Mouse (Mus musculus) olfactory bulb, adult 2 months (tissue): Measurements from ENCODE around the gene Srgap2. TPM values are rescaled to one million over a fixed set of nuclear protein-coding genes. Genes with fewer than 3 reads are reported as not detected.
A peak's percentile ranks its signal among the peaks of the same experiment; 100 is the strongest.

Experiments
- H3K27ac ChIP-seq: fragments of 200-500 bp; 2 replicates; pipeline ENCODE4 v1.5.1; 2012; ENCODE audit warnings: low read depth, low read length; ENCODE audit not compliant: insufficient read depth
- H3K4me1 ChIP-seq: fragments of 200-500 bp; 2 replicates; pipeline ENCODE4 v1.6.1; 2012; ENCODE audit warnings: low read length; ENCODE audit not compliant: control insufficient read depth, insufficient read depth
- H3K4me3 ChIP-seq: fragments of 200-500 bp; 2 replicates; pipeline ENCODE4 v1.5.1; 2012; ENCODE audit warnings: mild to moderate bottlenecking, low read depth, low read length, moderate library complexity; ENCODE audit not compliant: insufficient read depth
- CTCF ChIP-seq: fragments of 200-500 bp; IDR thresholded peaks from 2 replicates; pipeline ENCODE4 v1.5.1; 2012; ENCODE audit warnings: low read depth, mild to moderate bottlenecking, low read length, moderate library complexity; ENCODE audit not compliant: insufficient read depth
- POLR2A ChIP-seq: fragments of 200-500 bp; IDR thresholded peaks from 2 replicates; pipeline ENCODE4 v1.6.1; 2012; ENCODE audit warnings: mild to moderate bottlenecking, low read depth, low read length, moderate library complexity; ENCODE audit not compliant: insufficient read depth
- WGBS: fragments of 180-500 bp; shearing (Covaris S2); methylation state at CpG from one replicate; pipeline ENCODE4 v1.1.7; 2018; 5-methylcytosine and 5-hydroxymethylcytosine counted together
- polyA plus RNA-seq: library from polyadenylated mRNA; stranded (reverse); fragments of >200 nt; gene quantifications from 2 replicates; pipeline ENCODE4 v1.2.4, GENCODE M21; 2012; ENCODE audit warnings: low replicate concordance; ENCODE audit not compliant: missing spikeins, insufficient read depth, insufficient read length

Gene Srgap2
- polyA plus RNA-seq, 1 experiment: not detected

DNA sequence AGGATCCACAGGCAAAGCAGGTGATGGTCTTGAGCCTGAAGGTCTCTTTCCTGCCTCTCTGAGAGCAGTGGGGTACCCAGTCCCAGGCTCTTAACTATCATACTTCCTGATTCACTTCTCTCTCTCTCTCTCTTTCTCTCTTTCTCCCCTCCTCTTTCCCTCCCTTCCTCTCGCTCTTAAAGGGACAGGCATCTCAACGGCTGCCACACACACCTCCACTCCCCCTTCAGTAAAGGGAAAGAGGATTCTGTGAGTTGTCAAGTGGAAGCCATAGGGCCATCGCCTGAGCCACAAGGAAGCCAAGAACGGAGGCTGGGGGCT lies 247.7 kb downstream of the Srgap2 start, which contains the start of gene Ikbke:
Gene Ikbke, minus strand, starts transcription at position 151 of the 321 bp plus-strand sequence.
- 0 out of 2 replicates have a peak within 1 kb of the TSS, but pooled peaks have one; percentile 4 for H3K4me3 ChIP-seq
- 45% methylated on average over 4 of the region's 4 CpGs for WGBS
- TF ChIP-seq CTCF (no peak), POLR2A (no peak)
- H3K4me1 ChIP-seq: no peaks in the 10 kb centered on the region
- H3K27ac ChIP-seq: no peak within 1 kb of the TSS

DNA sequence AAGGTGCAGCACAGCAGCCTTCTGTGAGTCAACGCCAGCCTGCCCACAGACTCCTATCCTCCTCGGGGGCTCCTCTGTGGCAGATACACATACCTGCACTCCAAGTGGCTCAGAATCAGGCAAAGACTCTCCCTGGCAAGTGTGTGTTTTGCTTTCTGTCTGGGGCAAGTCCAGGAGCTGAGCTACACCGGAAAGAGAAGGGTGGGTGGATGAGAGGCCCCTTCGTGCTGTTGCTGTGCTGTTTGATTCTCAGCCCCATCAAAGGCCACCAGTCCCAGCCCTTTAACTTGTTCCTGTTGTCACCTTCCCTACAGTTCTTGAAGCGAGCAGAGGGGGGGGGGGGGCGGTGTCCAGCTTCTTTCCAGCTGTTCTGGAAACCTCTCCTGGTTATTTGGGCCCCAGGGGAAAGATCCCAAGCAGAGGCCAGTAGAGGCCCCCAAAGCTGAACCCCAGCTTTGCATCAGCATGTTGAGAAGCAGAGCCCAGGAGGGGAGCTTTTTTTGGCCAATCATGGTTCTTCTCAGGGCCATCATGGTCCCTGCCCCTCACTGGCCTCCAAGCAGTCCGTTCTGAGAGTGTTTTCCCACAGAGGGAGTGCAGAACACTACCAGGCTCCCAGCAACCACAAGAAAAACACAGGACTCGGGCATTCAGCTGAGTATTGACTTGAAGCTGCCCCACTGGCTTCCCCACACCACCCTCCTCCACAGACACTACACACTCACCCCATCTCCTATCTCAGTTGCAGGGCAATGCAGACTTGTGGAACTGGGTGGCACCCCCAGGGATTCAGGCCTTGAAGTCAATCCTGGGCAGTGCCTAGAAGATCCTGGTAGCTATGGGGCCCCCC lies 248.3 kb downstream of the Srgap2 start:
- TF ChIP-seq POLR2A (no peak), CTCF (no peak)
- 57% methylated on average over 8 of the region's 8 CpGs for WGBS
- Histone ChIP-seq H3K27ac (no peak overlapping the region), H3K4me3 (0 out of 2 replicates have a peak overlapping the region, but pooled peaks have one; percentile 4), H3K4me1 (no peaks in the 10 kb centered on the region)

- TF ChIP-seq POLR2A (no peak), CTCF (no peak)
- Histone ChIP-seq H3K27ac (no peak overlapping the region), H3K4me3 (no peak overlapping the region), H3K4me1 (no peaks in the 10 kb centered on the region)
Observed at GRCm38 (mm10) chr1:131276831-131277230, 250.3 kb downstream of the Srgap2 start.

DNA sequence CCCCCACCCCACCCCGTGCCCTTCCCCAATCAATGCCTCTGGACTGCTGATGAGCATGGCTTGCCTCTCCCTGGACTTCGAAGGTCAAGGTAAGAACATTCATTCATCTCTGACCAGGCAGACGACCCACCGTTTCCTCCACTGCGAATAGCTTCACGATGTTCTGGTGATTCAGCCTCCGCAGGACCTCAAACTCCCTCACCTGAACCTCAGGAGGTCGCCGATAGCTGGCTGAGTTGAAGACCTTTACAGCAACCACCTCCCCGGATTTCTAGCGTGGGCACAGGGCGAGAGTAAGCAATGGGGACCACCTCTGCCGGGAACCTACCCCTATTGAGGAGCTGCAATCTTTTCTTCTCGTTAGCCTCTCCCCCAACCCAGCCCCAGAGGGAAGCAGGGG lies 251.6 kb downstream of the Srgap2 start:
- H3K4me1 ChIP-seq: no peaks in the 10 kb centered on the region
- no peak overlapping the region for H3K4me3 ChIP-seq
- 78% methylated on average over 14 of the region's 14 CpGs for WGBS
- no peak overlapping the region for H3K27ac ChIP-seq
- TF ChIP-seq CTCF: no peak
- TF ChIP-seq POLR2A: no peak

GRCm38 (mm10) chr1:131274725-131275539 lies 252.2 kb downstream of the Srgap2 start:
- Histone ChIP-seq H3K4me3 (no peak overlapping the region), H3K27ac (no peak overlapping the region), H3K4me1 (peaks cover 2% of the 10 kb centered on the region; the same call in 1 of the 2 replicates)
- no peak for TF ChIP-seq CTCF
- no peak for TF ChIP-seq POLR2A
- 56% methylated on average over 22 of the region's 22 CpGs for WGBS

- Histone ChIP-seq H3K27ac (no peak overlapping the region), H3K4me3 (no peak overlapping the region), H3K4me1 (peaks cover 4% of the 10 kb centered on the region; the same call in 1 of the 2 replicates)
- 39% methylated on average over 22 of the region's 22 CpGs for WGBS
- TF ChIP-seq POLR2A: no peak
- no peak for TF ChIP-seq CTCF
Observed at GRCm38 (mm10) chr1:131269797-131270578, 257.2 kb downstream of the Srgap2 start.

DNA sequence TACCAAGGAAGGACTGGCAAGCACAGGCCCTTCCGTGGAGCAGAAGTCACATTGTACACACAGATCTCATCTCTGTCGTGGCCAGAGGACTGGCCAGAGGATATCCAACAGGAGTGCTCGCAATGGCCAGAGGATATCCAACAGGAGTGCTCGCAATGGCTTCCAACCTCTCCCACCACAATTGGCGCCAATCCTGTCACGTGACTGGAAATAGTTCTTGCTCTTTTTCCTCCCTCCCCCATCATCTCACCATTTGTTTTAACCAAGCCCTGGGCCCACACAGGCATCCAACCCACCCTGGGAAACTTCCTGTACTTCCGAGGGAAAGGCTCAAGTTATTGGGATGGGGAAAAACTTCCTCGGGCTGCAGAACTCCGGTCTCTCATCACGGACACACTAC lies 258.4 kb downstream of the Srgap2 start:
- WGBS: 89% methylated on average over 10 of the region's 10 CpGs
- TF ChIP-seq CTCF (no peak), POLR2A (no peak)
- Histone ChIP-seq H3K4me1 (peaks cover 4% of the 10 kb centered on the region; the same call in 1 of the 2 replicates), H3K27ac (no peak overlapping the region), H3K4me3 (no peak overlapping the region)

- H3K27ac ChIP-seq: no peak overlapping the region
- no peak for TF ChIP-seq CTCF
- no peak for TF ChIP-seq POLR2A
Observed at GRCm38 (mm10) chr1:131263905-131264304, 263.2 kb downstream of the Srgap2 start.

More at GRCm38 (mm10) chr1:131263905-131264304, 263.2 kb downstream of the Srgap2 start:
- WGBS: 85% methylated on average over 12 of the region's 12 CpGs
- H3K4me1 ChIP-seq: 0 out of 2 replicates have a peak, but pooled peaks cover 3% of the 10 kb centered on the region
- H3K4me3 ChIP-seq: no peak overlapping the region
